Mouse (Mus musculus) testis, postnatal 14 days (tissue): Measurements from ENCODE around the gene Krt75.

Source experiments
- DNase-seq: peaks from one replicate; pipeline ENCODE4 v3.0.0; 2021; ENCODE audit warnings: low spot score

Krt75 gene

GRCm38 (mm10) chr15:101573796-101574345 lies at the start of gene Krt75:
Gene Krt75 (minus strand): TSS chr15:101573904.
- DNase-seq = no peak

GRCm38 (mm10) chr15:101599123-101599522 lies 25.4 kb upstream of the Krt75 start:
- DNase-seq = no peak

DNA sequence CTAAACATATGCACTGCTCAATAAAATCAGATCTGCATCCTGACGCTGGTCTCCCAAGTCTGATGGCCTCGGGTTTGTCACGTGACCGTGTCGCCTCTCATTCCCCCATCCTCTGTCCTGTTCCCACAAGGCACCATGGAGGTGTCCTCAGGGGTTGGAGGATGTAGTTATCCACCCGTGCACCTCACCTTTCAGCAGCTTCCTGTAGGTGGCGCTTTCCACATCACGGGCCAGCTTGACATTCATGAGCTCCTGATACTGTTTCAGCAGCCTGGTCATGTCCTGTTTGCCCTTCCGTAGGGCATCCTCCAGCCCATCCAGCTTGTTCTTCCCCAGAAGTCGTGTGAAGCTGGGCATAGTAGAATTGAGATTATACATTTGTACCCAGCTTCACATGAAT lies 14.5 kb upstream of the Krt75 start:
- DNase-seq = no peak

- peak; percentile 54 for DNase-seq
Measured at GRCm38 (mm10) chr15:101584456-101584855, 10.8 kb upstream of the Krt75 start.

- no peak for DNase-seq
Measured at GRCm38 (mm10) chr15:101583211-101583965, 9.7 kb upstream of the Krt75 start.

DNA sequence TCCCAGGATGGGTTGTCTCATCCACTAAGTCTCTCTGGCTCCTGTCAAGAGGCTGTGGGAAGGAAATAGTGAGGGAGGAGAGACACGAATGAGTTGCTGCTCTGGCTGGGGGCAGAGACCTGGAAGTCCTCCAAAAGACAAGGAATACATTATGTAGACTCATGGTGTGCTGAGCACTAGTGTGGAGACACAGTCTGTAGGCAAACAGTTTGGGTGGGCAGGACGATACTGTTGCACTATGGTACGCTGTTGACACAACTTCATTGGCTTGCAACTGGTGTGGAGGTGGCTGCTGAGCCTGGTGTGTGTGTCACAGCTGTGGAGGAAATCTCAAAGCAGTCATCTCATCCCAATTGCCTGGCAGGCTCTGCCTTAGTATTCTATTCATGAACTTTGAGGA lies 8.0 kb upstream of the Krt75 start:
- DNase-seq = no peak

GRCm38 (mm10) chr15:101575506-101575905 lies 1.8 kb upstream of the Krt75 start:
- peak; percentile 49 for DNase-seq

GRCm38 (mm10) chr15:101567780-101568179 lies 5.9 kb downstream of the Krt75 start:
- no peak for DNase-seq

GRCm38 (mm10) chr15:101562850-101563249 lies 10.9 kb downstream of the Krt75 start, which contains the start of gene Krt90:
Gene Krt90 (minus strand): TSS chr15:101562950.
- DNase-seq = no peak

GRCm38 (mm10) chr15:101558034-101558646 lies 15.6 kb downstream of the Krt75 start:
- DNase-seq = no peak

- no peak for DNase-seq
Measured at GRCm38 (mm10) chr15:101553169-101553568, 20.5 kb downstream of the Krt75 start.

DNA sequence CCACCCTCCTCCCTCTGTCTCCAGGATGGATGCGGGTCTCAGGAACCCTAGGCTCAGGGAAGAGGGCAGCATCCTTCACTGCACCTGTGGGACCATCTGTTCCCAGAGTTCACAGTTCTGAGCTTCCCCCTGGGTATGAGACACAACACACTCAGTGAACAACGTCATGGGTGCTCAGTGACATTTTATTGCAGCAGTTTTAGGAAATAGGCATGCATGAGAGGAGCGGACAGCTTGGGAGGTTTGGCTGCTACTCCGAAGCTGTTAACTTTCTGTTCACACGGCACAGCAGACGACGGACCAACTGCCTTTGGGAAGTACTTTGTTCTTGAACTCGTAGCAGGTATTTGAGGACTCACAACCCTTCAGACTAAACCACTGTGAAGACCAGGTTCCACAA lies 21.5 kb downstream of the Krt75 start:
- no peak for DNase-seq

DNA sequence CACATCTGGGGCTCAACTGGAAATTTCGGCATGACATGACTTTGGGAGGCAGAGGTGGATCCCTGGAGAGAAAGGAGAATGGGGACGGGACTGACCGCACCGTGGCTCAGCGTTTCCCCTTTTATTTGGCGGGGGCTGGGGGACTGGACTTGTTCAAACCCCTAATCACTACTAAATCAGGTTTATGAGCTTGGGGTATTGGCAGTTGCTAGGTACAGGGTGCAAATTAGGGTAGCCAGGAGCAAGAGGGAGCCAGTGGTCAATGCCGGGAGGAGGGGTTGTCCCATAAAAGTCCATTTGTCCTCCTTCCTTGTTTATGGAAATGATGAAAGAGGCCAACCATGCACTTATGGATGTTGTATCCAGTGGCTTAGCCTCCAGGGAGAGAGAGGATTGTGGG lies 23.1 kb downstream of the Krt75 start, which contains the start of gene Krt82:
Gene Krt82, minus strand, starts transcription at position 101 of the 400 bp plus-strand sequence.
- no peak for DNase-seq

DNA sequence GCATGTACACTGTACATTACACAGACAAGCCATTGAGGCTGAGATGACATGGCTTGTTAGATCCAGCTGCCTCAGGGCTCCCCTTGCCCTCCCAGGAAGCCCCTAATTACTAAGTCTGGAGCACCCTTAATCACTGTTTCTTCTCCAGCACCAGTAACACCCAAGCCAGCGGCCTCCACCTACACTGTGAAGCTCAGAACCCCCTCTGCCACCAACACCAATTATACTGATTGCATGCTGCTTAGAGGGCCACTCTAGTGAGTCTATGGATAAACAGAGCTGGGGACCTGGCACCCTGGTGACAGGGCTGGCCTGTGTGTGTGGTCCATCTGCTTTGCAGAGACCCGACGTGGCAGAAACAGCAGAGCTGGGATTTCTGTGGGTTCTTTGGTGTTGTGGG lies 29.2 kb downstream of the Krt75 start:
- no peak for DNase-seq

DNA sequence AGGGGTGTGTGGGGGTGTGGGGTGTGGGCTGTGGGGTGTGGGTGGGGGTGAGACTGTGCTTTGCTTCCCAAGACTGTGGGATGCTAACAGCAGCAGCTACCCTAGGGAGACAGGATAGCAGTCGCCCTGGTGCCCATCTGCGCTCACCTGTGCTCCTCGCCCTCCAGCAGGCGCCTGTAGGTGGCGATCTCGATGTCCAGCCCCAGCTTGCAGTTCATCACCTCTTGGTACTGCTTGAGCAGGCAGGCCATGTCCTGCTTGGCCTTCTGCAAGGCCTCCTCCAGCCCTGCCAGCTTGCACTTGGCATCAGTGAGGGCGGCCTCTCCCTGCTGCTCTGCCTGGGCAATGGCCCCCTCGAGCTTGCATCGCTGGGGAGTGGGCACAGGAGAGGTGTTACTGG lies 31.2 kb downstream of the Krt75 start:
- DNase-seq = no peak

- no peak for DNase-seq
Measured at GRCm38 (mm10) chr15:101538580-101538900, 35.2 kb downstream of the Krt75 start.

- DNase-seq = no peak
Measured at GRCm38 (mm10) chr15:101537864-101538579, 35.7 kb downstream of the Krt75 start.

- no peak for DNase-seq
Measured at GRCm38 (mm10) chr15:101536054-101536850, 37.5 kb downstream of the Krt75 start.

DNA sequence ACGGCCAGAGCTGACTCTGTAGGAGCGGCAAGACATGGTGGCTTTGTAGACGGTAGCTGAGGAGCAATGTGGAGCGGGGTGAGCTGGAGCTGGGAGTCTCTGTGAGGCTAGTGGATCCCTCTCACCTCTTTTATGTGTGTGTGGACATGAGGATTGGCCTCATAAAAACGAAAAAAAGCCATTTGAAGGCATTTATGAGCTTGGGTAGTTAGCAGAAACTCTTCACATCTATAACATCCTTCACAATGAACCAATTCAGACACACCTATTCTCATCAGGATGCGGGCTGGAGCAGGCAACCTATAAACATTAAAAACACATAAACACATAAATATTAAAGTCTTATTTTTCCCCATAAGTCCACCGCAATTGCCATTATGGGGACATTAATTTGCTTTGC lies 41.0 kb downstream of the Krt75 start, which contains the start of gene Krt84:
Gene Krt84, minus strand, starts transcription at position 101 of the 400 bp plus-strand sequence.
- DNase-seq = no peak

GRCm38 (mm10) chr15:101522556-101523232 lies 51.0 kb downstream of the Krt75 start:
- no peak for DNase-seq

- DNase-seq = no peak
Measured at GRCm38 (mm10) chr15:101519792-101520191, 53.9 kb downstream of the Krt75 start.
